Comparison of ENCODE assay signal across 16 mouse cellular contexts in genomic region chr4:11878638-11879037, GRCm38 (mm10).
"Had no signal": no experiment of that assay in that cellular context is flagged by ENCODE, and none has a peak within 500 bp of the region (broad histone marks: within the 10 kb centered on the region; RNA-seq: fewer than 3 reads in every experiment).

No protein-coding gene starts in this region.

- H3K4me3 ChIP-seq: layer of hippocampus, adult 2 months; limb, embryonic 12.5 days; midbrain, embryonic 10.5 days; myocyte; neural tube, embryonic 15.5 days had no signal

- H3K36me3 ChIP-seq: limb, embryonic 12.5 days; midbrain, embryonic 10.5 days; neural tube, embryonic 15.5 days had no signal

- H3K4me1 ChIP-seq: limb, embryonic 12.5 days; neural tube, embryonic 15.5 days had no signal

- ATAC-seq: lung, postnatal 0 days had no signal

- H3K27ac ChIP-seq: kidney, postnatal 0 days; layer of hippocampus, adult 2 months; limb, embryonic 12.5 days; liver, embryonic 14.5 days; midbrain, embryonic 10.5 days; neural tube, embryonic 15.5 days had no signal

- H3K27me3 ChIP-seq: limb, embryonic 12.5 days; neural tube, embryonic 15.5 days had no signal

- H3K9ac ChIP-seq: limb, embryonic 12.5 days; liver, embryonic 14.5 days; neural tube, embryonic 15.5 days had no signal

- DNase-seq: kidney, postnatal 4 days; liver; lung, adult 2 months; lung, postnatal 36 days; midbrain, embryonic 14.5 days; right cerebral cortex, adult 18-20 months; right cerebral cortex, postnatal 25 days; thymus, postnatal 14 days had no signal

- H3K4me2 ChIP-seq: limb, embryonic 12.5 days; neural tube, embryonic 15.5 days had no signal

- H3K9me3 ChIP-seq: limb, embryonic 12.5 days; midbrain, embryonic 10.5 days; neural tube, embryonic 15.5 days had no signal
